Mouse (Mus musculus): ENCODE measurements at regions not wholly inside any gene's neighbourhood (a gene's known extent, or its start where the extent isn't known, plus 50 kb on each side); places are given as distances from the start of the nearest gene placed in this dataset.

DNA sequence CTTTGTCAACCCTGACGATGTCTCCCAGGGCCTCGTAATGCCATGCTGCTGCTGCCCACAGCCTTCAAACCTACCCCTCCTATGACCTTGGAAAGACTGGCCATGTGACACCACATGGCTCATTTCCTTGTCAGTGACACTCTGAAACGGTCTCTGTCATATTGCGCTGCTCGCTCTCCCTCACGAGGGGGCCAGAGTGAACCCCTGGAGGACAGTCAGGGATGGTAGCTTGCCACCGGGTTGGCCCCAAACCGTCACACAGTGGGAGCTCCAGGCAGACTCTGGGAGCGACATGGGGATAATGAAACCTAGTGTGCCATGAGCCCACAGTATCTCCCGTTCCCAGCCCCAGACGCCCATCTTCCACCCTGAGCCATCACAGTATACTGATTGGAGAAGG is 188.8 kb downstream of the Bmp7 start:
- no peaks in the 10 kb centered on the region; the same call in 1 of the 2 replicates for H3K27me3 ChIP-seq (ENCODE audit: control insufficient read depth, insufficient read depth, low read depth, low read length)
- WGBS (ENCODE audit: insufficient replicate concordance), result 75% methylated on average over 11 of the region's 11 CpGs
- H3K4me2 ChIP-seq (ENCODE audit: low read depth, low read length), result no peak overlapping the region
- H3K36me3 ChIP-seq (ENCODE audit: control insufficient read depth, insufficient read depth), result no peaks in the 10 kb centered on the region
- H3K9ac ChIP-seq (ENCODE audit: low read depth, low read length), result no peak overlapping the region
- H3K4me1 ChIP-seq (ENCODE audit: control insufficient read depth, low read depth, low read length), result no peaks in the 10 kb centered on the region
- H3K4me3 ChIP-seq (ENCODE audit: low read depth, low read length), result no peak overlapping the region
- H3K9me3 ChIP-seq (replicated peaks; ENCODE audit: control insufficient read depth, low read length), result no peaks in the 10 kb centered on the region
- ATAC-seq (ENCODE audit: low read depth), result no peak
- no peak overlapping the region for H3K27ac ChIP-seq (ENCODE audit: low read length)

DNA sequence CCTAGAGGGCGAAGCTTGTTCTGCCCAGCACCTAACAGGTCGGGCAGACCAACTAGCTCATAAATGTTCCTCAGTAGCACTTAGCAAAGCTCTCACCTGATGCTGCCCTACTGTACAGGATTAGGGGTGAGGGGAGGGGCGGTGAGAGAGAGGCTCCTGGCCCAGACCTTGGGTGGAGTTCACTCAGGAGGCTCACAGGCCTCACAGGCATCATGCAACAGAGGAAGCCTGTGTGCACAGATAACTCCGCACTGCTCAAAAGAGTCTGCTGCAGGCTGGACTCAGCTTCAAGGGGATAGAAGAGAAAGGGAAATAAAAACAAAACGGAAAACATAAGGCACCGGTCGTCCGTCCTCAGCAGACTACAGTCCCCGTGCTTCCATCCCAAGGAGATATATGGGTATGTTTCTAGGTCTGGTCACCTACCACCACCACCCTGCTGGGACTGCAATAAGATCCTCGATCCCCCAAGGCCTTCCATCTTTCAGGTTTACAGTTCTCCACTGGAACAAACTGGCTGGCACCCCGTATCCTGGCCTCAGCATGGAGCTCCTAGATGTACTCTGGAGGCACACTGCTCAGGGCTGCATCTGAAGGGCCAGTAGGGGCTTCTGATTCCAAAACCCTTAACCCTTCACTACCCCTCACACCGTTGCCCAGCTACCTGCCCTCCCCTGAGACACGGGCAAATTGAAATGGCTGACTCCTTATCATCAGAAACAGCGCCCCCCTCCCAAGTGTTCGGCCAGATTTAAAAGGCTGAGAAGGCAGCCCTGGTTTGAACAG is 184.2 kb downstream of the Bmp7 start:
- Histone ChIP-seq H3K27ac (ENCODE audit: low read length) (no peak overlapping the region), H3K9me3 (replicated peaks; ENCODE audit: control insufficient read depth, low read length) (no peaks in the 10 kb centered on the region), H3K9ac (ENCODE audit: low read depth, low read length) (no peak overlapping the region), H3K36me3 (ENCODE audit: control insufficient read depth, insufficient read depth) (no peaks in the 10 kb centered on the region), H3K4me3 (ENCODE audit: low read depth, low read length) (no peak overlapping the region), H3K27me3 (ENCODE audit: control insufficient read depth, insufficient read depth, low read depth, low read length) (peaks cover 15% of the 10 kb centered on the region), H3K4me1 (ENCODE audit: control insufficient read depth, low read depth, low read length) (no peaks in the 10 kb centered on the region), H3K4me2 (ENCODE audit: low read depth, low read length) (no peak overlapping the region)
- 28% methylated on average over 15 of the region's 15 CpGs for WGBS (ENCODE audit: insufficient replicate concordance)
- no peak for ATAC-seq (ENCODE audit: low read depth)

DNA sequence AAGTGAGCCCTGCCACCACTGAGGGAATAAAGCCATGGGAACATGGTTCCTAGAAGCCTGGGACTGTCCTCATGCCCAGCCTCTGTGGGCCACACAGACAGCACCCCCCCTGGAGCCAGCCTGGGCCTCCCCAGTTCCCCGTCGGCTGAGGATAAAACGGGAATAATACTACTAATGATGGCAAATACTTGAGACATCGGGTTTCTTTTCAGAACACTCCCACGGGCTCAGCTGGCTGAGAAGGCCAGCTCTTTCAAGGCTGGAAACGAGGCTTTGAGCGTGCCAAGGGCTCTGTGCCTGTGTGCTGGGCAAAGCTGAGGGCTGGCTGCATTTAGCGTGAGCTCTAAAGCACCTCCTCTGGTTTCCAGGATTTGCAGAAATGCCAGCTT is 183.7 kb downstream of the Bmp7 start:
- H3K4me3 ChIP-seq (ENCODE audit: low read depth, low read length), result no peak overlapping the region
- no peaks in the 10 kb centered on the region for H3K36me3 ChIP-seq (ENCODE audit: control insufficient read depth, insufficient read depth)
- H3K4me2 ChIP-seq (ENCODE audit: low read depth, low read length), result no peak overlapping the region
- no peaks in the 10 kb centered on the region for H3K9me3 ChIP-seq (replicated peaks; ENCODE audit: control insufficient read depth, low read length)
- no peak for ATAC-seq (ENCODE audit: low read depth)
- no peak overlapping the region for H3K27ac ChIP-seq (ENCODE audit: low read length)
- WGBS (ENCODE audit: insufficient replicate concordance), result 16% methylated on average over 8 of the region's 8 CpGs
- peaks cover 15% of the 10 kb centered on the region for H3K27me3 ChIP-seq (ENCODE audit: control insufficient read depth, insufficient read depth, low read depth, low read length)
- H3K9ac ChIP-seq (ENCODE audit: low read depth, low read length), result no peak overlapping the region
- no peaks in the 10 kb centered on the region for H3K4me1 ChIP-seq (ENCODE audit: control insufficient read depth, low read depth, low read length)

DNA sequence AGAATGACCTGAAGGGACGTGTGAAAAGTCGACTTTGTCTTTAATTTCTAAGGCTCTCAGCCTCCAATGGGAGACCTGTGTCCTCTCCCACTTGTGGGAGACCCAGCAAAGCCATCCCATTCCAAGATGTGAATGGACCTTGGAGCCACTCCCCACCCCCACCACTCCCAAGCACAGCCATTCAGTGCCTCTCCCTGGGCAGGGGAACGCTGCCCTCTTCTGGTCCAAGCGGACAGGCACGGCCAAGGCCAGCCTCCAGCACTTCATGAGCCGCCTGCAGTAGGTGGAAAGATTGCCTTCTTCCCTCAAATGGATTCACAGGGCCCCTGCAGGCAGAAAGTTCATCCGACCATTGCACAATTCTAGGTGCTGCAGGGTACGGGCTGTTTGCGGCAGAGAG is 181.6 kb downstream of the Bmp7 start:
- Histone ChIP-seq H3K4me3 (ENCODE audit: low read depth, low read length) (no peak overlapping the region), H3K4me2 (ENCODE audit: low read depth, low read length) (no peak overlapping the region), H3K36me3 (ENCODE audit: control insufficient read depth, insufficient read depth) (no peaks in the 10 kb centered on the region), H3K4me1 (ENCODE audit: control insufficient read depth, low read depth, low read length) (no peaks in the 10 kb centered on the region), H3K9me3 (replicated peaks; ENCODE audit: control insufficient read depth, low read length) (no peaks in the 10 kb centered on the region), H3K27me3 (ENCODE audit: control insufficient read depth, insufficient read depth, low read depth, low read length) (peaks cover 15% of the 10 kb centered on the region), H3K9ac (ENCODE audit: low read depth, low read length) (no peak overlapping the region), H3K27ac (ENCODE audit: low read length) (no peak overlapping the region)
- WGBS (ENCODE audit: insufficient replicate concordance), result 14% methylated on average over 9 of the region's 9 CpGs
- ATAC-seq (ENCODE audit: low read depth), result no peak

DNA sequence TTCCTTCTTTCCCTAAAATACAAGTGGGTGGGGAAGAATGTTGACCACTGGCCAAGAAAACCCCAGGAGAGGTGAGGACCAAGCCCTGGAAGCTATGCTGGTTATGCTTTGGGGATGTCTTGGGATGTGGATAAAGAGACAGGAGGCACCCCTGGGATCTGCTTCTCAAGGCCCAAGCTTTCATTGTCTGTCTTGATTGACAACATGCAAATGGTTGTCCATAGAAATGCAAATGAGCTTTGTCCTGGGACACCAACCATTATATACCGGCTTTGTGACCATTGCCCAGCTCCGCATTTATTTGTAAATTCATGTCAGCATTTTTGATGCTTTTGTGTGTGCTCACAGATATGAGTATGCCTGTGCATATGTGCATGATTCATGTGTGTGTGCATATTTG is 174.9 kb downstream of the Bmp7 start:
- Histone ChIP-seq H3K9me3 (replicated peaks; ENCODE audit: control insufficient read depth, low read length) (no peaks in the 10 kb centered on the region), H3K4me1 (ENCODE audit: control insufficient read depth, low read depth, low read length) (no peaks in the 10 kb centered on the region), H3K27me3 (ENCODE audit: control insufficient read depth, insufficient read depth, low read depth, low read length) (no peaks in the 10 kb centered on the region; the same call in 1 of the 2 replicates), H3K36me3 (ENCODE audit: control insufficient read depth, insufficient read depth) (no peaks in the 10 kb centered on the region), H3K4me2 (ENCODE audit: low read depth, low read length) (no peak overlapping the region), H3K27ac (ENCODE audit: low read length) (no peak overlapping the region), H3K9ac (ENCODE audit: low read depth, low read length) (no peak overlapping the region), H3K4me3 (ENCODE audit: low read depth, low read length) (no peak overlapping the region)
- 73% methylated on average over 2 of the region's 2 CpGs for WGBS (ENCODE audit: insufficient replicate concordance)
- no peak for ATAC-seq (ENCODE audit: low read depth)

DNA sequence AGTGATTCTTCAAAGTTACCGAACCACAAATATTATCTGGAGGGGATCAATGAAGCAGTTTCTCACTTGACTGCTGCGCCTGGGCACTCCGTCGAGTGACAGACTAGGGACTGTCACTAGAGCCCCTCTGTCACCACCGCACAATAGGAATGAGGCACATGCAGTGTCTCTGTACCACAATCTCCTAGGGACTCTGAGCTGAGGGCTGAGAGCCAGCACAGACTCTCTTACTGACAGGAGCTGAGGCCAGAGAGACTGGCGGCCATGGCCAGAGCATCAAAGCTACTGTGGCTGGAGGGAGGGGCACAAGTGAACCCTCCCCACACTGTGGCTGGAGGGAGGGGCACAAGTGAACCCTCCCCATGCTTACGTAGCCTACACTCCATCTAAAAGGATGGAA is 173.7 kb downstream of the Bmp7 start:
- ATAC-seq (ENCODE audit: low read depth), result no peak
- no peak overlapping the region for H3K4me3 ChIP-seq (ENCODE audit: low read depth, low read length)
- no peaks in the 10 kb centered on the region; the same call in 1 of the 2 replicates for H3K27me3 ChIP-seq (ENCODE audit: control insufficient read depth, insufficient read depth, low read depth, low read length)
- no peak overlapping the region for H3K27ac ChIP-seq (ENCODE audit: low read length)
- 48% methylated on average over 7 of the region's 7 CpGs for WGBS (ENCODE audit: insufficient replicate concordance)
- H3K9ac ChIP-seq (ENCODE audit: low read depth, low read length), result no peak overlapping the region
- H3K9me3 ChIP-seq (replicated peaks; ENCODE audit: control insufficient read depth, low read length), result no peaks in the 10 kb centered on the region
- no peak overlapping the region for H3K4me2 ChIP-seq (ENCODE audit: low read depth, low read length)
- H3K36me3 ChIP-seq (ENCODE audit: control insufficient read depth, insufficient read depth), result no peaks in the 10 kb centered on the region
- H3K4me1 ChIP-seq (ENCODE audit: control insufficient read depth, low read depth, low read length), result no peaks in the 10 kb centered on the region

DNA sequence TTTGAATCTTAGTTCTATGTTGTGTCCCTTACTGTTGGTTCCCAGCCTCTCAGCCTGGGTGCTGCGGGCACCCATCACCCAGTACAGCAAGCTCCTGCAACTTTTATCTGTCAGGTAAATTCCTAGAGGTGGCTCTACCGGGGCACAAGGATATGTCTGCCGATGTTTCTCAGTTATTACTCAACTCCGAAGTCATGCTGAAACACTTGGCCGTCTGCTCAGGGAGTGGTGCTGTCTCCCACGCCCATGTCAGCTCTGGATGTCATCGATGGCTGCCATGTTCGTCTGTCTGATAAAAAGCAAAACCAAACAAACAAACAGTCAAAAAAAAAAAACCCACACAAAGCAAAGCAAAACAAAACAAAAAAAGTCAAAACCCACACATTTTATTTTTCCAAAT is 171.4 kb downstream of the Bmp7 start:
- 61% methylated on average over 8 of the region's 8 CpGs for WGBS (ENCODE audit: insufficient replicate concordance)
- H3K4me3 ChIP-seq (ENCODE audit: low read depth, low read length), result no peak overlapping the region
- no peak for ATAC-seq (ENCODE audit: low read depth)
- H3K9me3 ChIP-seq (replicated peaks; ENCODE audit: control insufficient read depth, low read length), result no peaks in the 10 kb centered on the region
- no peaks in the 10 kb centered on the region for H3K27me3 ChIP-seq (ENCODE audit: control insufficient read depth, insufficient read depth, low read depth, low read length)
- H3K4me2 ChIP-seq (ENCODE audit: low read depth, low read length), result no peak overlapping the region
- no peak overlapping the region for H3K9ac ChIP-seq (ENCODE audit: low read depth, low read length)
- H3K27ac ChIP-seq (ENCODE audit: low read length), result no peak overlapping the region
- no peaks in the 10 kb centered on the region for H3K36me3 ChIP-seq (ENCODE audit: control insufficient read depth, insufficient read depth)
- no peaks in the 10 kb centered on the region for H3K4me1 ChIP-seq (ENCODE audit: control insufficient read depth, low read depth, low read length)

DNA sequence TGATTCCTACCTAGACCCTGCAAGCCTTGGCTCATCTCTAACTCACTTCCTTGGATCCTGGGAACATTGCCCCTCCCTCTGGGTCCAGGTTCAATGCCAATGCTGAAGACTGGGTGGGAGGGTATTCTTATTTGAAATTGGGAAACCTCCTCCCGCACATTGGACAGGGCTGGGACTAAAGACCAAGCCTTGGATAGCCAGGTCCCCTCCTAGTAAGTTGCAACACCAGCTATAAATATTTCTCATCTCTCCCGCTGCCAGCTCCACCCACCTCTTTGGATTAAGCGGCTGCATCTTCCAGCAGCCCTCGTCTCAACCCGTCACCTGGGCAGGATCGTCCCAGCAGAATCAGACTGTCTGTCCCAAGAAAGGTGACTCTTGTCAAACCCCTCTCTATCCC is 170.1 kb downstream of the Bmp7 start:
- Histone ChIP-seq H3K27me3 (ENCODE audit: control insufficient read depth, insufficient read depth, low read depth, low read length) (no peaks in the 10 kb centered on the region), H3K4me2 (ENCODE audit: low read depth, low read length) (no peak overlapping the region)
- no peak for ATAC-seq (ENCODE audit: low read depth)

DNA sequence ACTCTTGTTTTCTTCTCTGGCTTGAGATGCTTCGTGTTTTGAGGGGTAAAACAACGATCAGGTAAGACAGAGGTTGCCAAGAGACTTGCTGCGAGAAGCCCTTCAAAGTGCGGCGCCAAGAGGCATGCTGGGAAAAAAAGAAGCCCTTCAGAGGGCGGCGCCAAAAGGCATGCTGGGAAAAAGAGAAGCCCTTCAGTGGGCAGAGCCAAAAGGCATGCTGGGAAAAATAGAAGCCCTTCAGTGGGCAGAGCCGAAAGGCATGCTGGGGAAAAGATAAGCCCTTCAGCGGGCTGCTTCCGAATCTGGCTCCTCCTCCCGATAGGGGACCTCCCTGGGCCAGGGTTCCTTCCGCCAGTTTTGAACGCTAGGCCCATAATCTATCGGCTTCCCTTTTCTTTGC is 169.5 kb downstream of the Bmp7 start:
- WGBS (ENCODE audit: insufficient replicate concordance), result 65% methylated on average over 14 of the region's 14 CpGs
- Histone ChIP-seq H3K4me2 (ENCODE audit: low read depth, low read length) (no peak overlapping the region), H3K36me3 (ENCODE audit: control insufficient read depth, insufficient read depth) (no peaks in the 10 kb centered on the region), H3K9me3 (replicated peaks; ENCODE audit: control insufficient read depth, low read length) (no peaks in the 10 kb centered on the region), H3K9ac (ENCODE audit: low read depth, low read length) (no peak overlapping the region), H3K27me3 (ENCODE audit: control insufficient read depth, insufficient read depth, low read depth, low read length) (no peaks in the 10 kb centered on the region), H3K27ac (ENCODE audit: low read length) (no peak overlapping the region), H3K4me1 (ENCODE audit: control insufficient read depth, low read depth, low read length) (no peaks in the 10 kb centered on the region), H3K4me3 (ENCODE audit: low read depth, low read length) (no peak overlapping the region)
- ATAC-seq (ENCODE audit: low read depth), result no peak

More for the DNA sequence above, 170.1 kb downstream of the Bmp7 start:
- Histone ChIP-seq H3K27ac (ENCODE audit: low read length) (no peak overlapping the region), H3K36me3 (ENCODE audit: control insufficient read depth, insufficient read depth) (no peaks in the 10 kb centered on the region), H3K4me3 (ENCODE audit: low read depth, low read length) (no peak overlapping the region), H3K9me3 (replicated peaks; ENCODE audit: control insufficient read depth, low read length) (no peaks in the 10 kb centered on the region), H3K4me1 (ENCODE audit: control insufficient read depth, low read depth, low read length) (no peaks in the 10 kb centered on the region), H3K9ac (ENCODE audit: low read depth, low read length) (no peak overlapping the region)
- WGBS (ENCODE audit: insufficient replicate concordance), result 69% methylated on average over 6 of the region's 6 CpGs
